Mouse (Mus musculus) embryonic fibroblast, embryonic 13.5 days (primary cell): ENCODE data around the gene Ift52. TPM values are rescaled to one million over a fixed set of nuclear protein-coding genes. Genes with fewer than 3 reads are reported as not detected.
"Not testable (repeated sequence)": the region's sequence is repeated elsewhere in the genome, so short reads cannot be mapped to it uniquely, and the experiment has no call there.

ENCODE experiments used
- H3K27ac ChIP-seq: 2 replicates; pipeline ENCODE4 v1.5.1; 2012; ENCODE audit warnings: low read length, control low read depth, inconsistent platforms; ENCODE audit not compliant: insufficient read depth
- H3K4me1 ChIP-seq: 2 replicates; pipeline ENCODE4 v1.6.1; 2011; ENCODE audit warnings: low read length; ENCODE audit not compliant: control insufficient read depth, insufficient read depth
- H3K4me3 ChIP-seq: 2 replicates; pipeline ENCODE4 v1.5.1; 2011; ENCODE audit warnings: mild to moderate bottlenecking, control low read depth, low read length; ENCODE audit not compliant: insufficient read depth
- CTCF ChIP-seq: IDR thresholded peaks from 2 replicates; pipeline ENCODE4 v1.5.1; 2011; ENCODE audit warnings: mild to moderate bottlenecking, control low read depth, low read length, moderate library complexity, borderline replicate concordance; ENCODE audit not compliant: insufficient read depth
- POLR2A ChIP-seq: IDR thresholded peaks from 2 replicates; pipeline ENCODE4 v1.6.1; 2011; ENCODE audit warnings: low read depth, mild to moderate bottlenecking, control low read depth, low read length, moderate library complexity
- polyA plus RNA-seq: library from polyadenylated mRNA; stranded (reverse); fragments of >200 nt; gene quantifications from 2 replicates; pipeline ENCODE4 v1.2.4, GENCODE M21; 2011; ENCODE audit warnings: low read depth; ENCODE audit not compliant: missing spikeins, insufficient read length

Ift52 gene
- polyA plus RNA-seq, 1 experiment, result 60.1 TPM

- Histone ChIP-seq H3K27ac (no peak within 1 kb of the TSS), H3K4me1 (peaks cover 9% of the 10 kb centered on the region), H3K4me3 (peak within 1 kb of the TSS; percentile 73)
- TF ChIP-seq CTCF (no peak), POLR2A (peak; percentile 63)
These were observed 37.2 kb downstream of the Ift52 start, which contains the start of gene Mybl2 for GRCm38 (mm10) chr2:163054335-163054840. Mybl2 (plus strand) TSS chr2:163054687.

GRCm38 (mm10) chr2:163054891-163055494, 37.8 kb downstream of the Ift52 start:
- no peak for TF ChIP-seq CTCF
- Histone ChIP-seq H3K4me3 (peak overlapping the region; percentile 73), H3K27ac (no peak overlapping the region), H3K4me1 (peaks cover 9% of the 10 kb centered on the region)

GRCm38 (mm10) chr2:163055715-163056114, 38.6 kb downstream of the Ift52 start:
- no peak for TF ChIP-seq POLR2A
- no peak for TF ChIP-seq CTCF
- Histone ChIP-seq H3K27ac (no peak overlapping the region), H3K4me1 (peaks cover 9% of the 10 kb centered on the region), H3K4me3 (peak overlapping the region; percentile 73)

- H3K4me3 ChIP-seq, result no peak overlapping the region
- no peak for TF ChIP-seq CTCF
- TF ChIP-seq POLR2A, result no peak
These were observed 39.4 kb downstream of the Ift52 start for GRCm38 (mm10) chr2:163056584-163056983.

GRCm38 (mm10) chr2:163058981-163059380, 41.8 kb downstream of the Ift52 start:
- not testable (repeated sequence) for H3K4me3 ChIP-seq, H3K4me1 ChIP-seq, H3K27ac ChIP-seq

More at GRCm38 (mm10) chr2:163056584-163056983, 39.4 kb downstream of the Ift52 start:
- Histone ChIP-seq H3K4me1 (peaks cover 9% of the 10 kb centered on the region), H3K27ac (no peak overlapping the region)

- Histone ChIP-seq H3K27ac (no peak overlapping the region), H3K4me1 (peaks cover 9% of the 10 kb centered on the region), H3K4me3 (no peak overlapping the region)
- TF ChIP-seq POLR2A (no peak), CTCF (no peak)
These were observed 43.5 kb downstream of the Ift52 start for GRCm38 (mm10) chr2:163060630-163061029.

GRCm38 (mm10) chr2:163061203-163062118, 44.3 kb downstream of the Ift52 start:
- Histone ChIP-seq H3K4me3 (no peak overlapping the region), H3K27ac (no peak overlapping the region), H3K4me1 (0 out of 2 replicates have a peak, but pooled peaks cover 3% of the 10 kb centered on the region)
- no peak for TF ChIP-seq CTCF
- TF ChIP-seq POLR2A, result no peak

GRCm38 (mm10) chr2:163062119-163062508, 45.0 kb downstream of the Ift52 start:
- Histone ChIP-seq H3K4me3 (no peak overlapping the region), H3K4me1 (no peaks in the 10 kb centered on the region), H3K27ac (no peak overlapping the region)
- TF ChIP-seq POLR2A (no peak), CTCF (no peak)

- no peak overlapping the region for H3K27ac ChIP-seq
- H3K4me1 ChIP-seq, result no peaks in the 10 kb centered on the region
- H3K4me3 ChIP-seq, result no peak overlapping the region
- TF ChIP-seq CTCF, result no peak
- TF ChIP-seq POLR2A, result no peak
These were observed 49.2 kb downstream of the Ift52 start for GRCm38 (mm10) chr2:163066326-163066725.

GRCm38 (mm10) chr2:163067233-163067632, 50.1 kb downstream of the Ift52 start:
- H3K4me3 ChIP-seq, result no peak overlapping the region
- H3K27ac ChIP-seq, result no peak overlapping the region
- no peaks in the 10 kb centered on the region for H3K4me1 ChIP-seq
- TF ChIP-seq POLR2A (no peak), CTCF (no peak)
